Mouse (Mus musculus) small intestine, adult 2 months (tissue): ENCODE results near the gene Ctf2. TPM values are rescaled to one million over a fixed set of nuclear protein-coding genes. Genes with fewer than 3 reads are reported as not detected.

Experiments
- H3K27ac ChIP-seq: fragments of 200-500 bp; 2 replicates; pipeline ENCODE4 v1.5.1; 2012; ENCODE audit warnings: low read depth, low read length, control low read depth, inconsistent platforms; ENCODE audit not compliant: insufficient read depth
- H3K27me3 ChIP-seq: fragments of 200-500 bp; 2 replicates; pipeline ENCODE4 v1.6.1; 2012; ENCODE audit warnings: mild to moderate bottlenecking, moderate library complexity, low read length, inconsistent platforms; ENCODE audit not compliant: control insufficient read depth, insufficient read depth
- H3K36me3 ChIP-seq: fragments of 200-500 bp; 2 replicates; pipeline ENCODE4 v1.6.1; 2012; ENCODE audit warnings: mild to moderate bottlenecking, low read length, control low read depth, inconsistent platforms; ENCODE audit not compliant: control insufficient read depth, insufficient read depth
- H3K4me1 ChIP-seq: fragments of 200-500 bp; 2 replicates; pipeline ENCODE4 v1.6.1; 2012; ENCODE audit warnings: low read length, inconsistent platforms, mixed read lengths; ENCODE audit not compliant: control insufficient read depth, insufficient read depth, insufficient read length
- H3K4me3 ChIP-seq: fragments of 200-500 bp; 2 replicates; pipeline ENCODE4 v1.5.1; 2012; ENCODE audit warnings: low read depth, mild to moderate bottlenecking, control low read depth, inconsistent platforms, low read length, moderate library complexity
- CTCF ChIP-seq: fragments of 200-500 bp; IDR thresholded peaks from 2 replicates; pipeline ENCODE4 v1.5.1; 2012; ENCODE audit warnings: low read depth, mild to moderate bottlenecking, control low read depth, inconsistent platforms, low read length, moderate library complexity, mixed read lengths; ENCODE audit not compliant: insufficient replicate concordance, insufficient read length; ENCODE audit errors: extremely low read depth
- POLR2A ChIP-seq: fragments of 200-500 bp; IDR thresholded peaks from 2 replicates; pipeline ENCODE4 v1.6.1; 2012; ENCODE audit warnings: low read depth, mild to moderate bottlenecking, control low read depth, inconsistent platforms, low read length, moderate library complexity
- WGBS: fragments of 180-500 bp; shearing (Covaris S2); methylation state at CpG from one replicate; pipeline ENCODE4 v1.1.7; 2018; 5-methylcytosine and 5-hydroxymethylcytosine counted together
- polyA plus RNA-seq: library from polyadenylated mRNA; depleted of rRNA; stranded (reverse); fragments of >200 nt; gene quantifications from 2 replicates; pipeline ENCODE4 v1.2.3, GENCODE M21; 2012

Gene Ctf2
- polyA plus RNA-seq, 1 experiment = not detected

DNA sequence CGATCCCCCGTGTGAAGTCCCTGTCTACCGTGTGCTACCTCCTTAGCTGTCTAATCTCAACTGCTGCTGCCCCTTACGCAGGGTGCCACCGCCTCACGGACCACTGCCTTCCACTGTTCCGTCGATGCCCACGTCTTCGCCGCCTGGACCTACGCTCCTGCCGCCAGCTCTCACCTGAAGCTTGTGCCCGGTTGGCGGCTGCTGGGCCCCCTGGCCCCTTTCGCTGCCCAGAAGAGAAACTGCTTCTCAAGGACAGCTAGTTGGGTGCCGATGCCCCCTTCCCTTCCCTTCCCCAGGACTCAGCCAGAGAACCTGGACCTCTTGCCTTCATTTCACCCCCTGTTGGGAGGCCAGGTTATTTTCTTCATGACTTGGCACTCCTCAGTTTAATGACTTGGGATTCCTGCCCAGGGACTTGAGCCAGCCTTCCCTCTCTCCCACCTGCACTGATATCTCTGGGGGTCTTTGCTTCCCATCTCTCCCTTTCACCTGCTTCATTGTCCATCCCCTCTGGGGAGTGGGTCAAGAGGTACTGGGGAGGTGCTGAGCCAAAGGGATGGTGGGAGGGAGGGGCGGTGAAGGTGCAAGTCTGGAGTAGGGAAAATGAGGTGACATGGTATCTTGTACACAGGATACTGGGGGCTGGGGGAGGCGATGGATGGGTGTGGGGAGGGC is 35.8 kb upstream of the Ctf2 start:
- peaks cover 9% of the 10 kb centered on the region for H3K4me1 ChIP-seq
- 95% methylated on average over 19 of the region's 19 CpGs for WGBS
- no peaks in the 10 kb centered on the region for H3K27me3 ChIP-seq
- no peak for TF ChIP-seq POLR2A
- TF ChIP-seq CTCF = no peak
- peaks cover 21% of the 10 kb centered on the region for H3K36me3 ChIP-seq
- no peak overlapping the region for H3K4me3 ChIP-seq
- no peak overlapping the region for H3K27ac ChIP-seq

DNA sequence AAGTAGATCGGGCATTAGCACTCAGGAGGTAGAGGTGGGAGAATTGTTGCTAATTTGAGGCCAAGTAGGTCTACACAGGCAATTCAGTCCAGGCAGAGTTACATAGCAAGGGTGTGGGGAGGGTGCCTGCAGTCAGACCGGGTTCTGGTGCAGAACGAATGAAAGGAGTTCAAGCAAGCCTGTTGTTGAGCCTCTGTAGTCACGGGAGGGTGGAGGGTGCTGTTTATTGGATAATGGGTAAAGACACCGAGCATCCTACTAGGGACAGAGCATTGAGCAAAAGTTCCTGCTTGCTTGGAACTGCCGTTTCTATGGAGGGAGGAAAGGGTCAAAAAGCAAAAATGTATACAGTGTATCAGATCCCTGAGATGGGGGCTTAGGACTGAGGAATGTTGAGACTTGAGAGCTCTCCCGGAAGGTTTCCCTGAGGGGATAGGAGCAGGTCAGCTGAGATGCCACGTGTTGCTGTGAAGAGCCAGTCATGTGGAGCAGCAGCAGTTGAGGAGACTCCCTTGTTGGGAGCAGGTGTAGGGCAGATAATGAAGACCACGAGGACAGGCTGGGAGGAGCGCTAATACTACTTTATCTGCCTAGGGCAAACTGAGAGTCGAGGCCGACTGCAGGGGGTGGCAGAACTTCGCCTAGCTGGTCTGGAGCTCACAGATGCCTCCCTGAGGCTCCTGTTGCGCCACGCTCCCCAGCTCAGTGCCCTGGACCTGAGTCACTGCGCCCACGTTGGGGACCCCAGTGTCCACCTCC is 35.1 kb upstream of the Ctf2 start:
- peaks cover 25% of the 10 kb centered on the region for H3K36me3 ChIP-seq
- no peak overlapping the region for H3K27ac ChIP-seq
- 73% methylated on average over 17 of the region's 17 CpGs for WGBS

DNA sequence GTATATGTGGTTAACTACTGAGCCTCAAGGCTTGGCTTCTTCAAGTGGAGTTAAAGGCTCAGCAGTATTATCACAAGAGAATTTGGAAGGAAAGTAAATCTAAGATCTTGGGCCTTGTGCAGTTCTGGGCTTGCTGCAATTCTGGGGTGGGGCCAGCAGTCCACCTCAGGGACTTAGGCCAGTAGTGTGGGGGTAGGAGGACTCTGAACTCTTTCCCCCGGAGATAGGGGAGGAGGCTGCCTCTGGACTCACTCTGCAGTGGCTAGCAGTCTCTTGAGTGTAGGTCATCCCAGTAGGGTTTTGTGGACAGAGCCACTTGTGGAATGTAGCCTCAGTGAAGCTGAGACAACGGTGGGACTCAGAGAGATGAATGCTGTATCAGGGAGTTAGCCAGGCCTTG is 33.8 kb upstream of the Ctf2 start:
- 61% methylated on average over 2 of the region's 2 CpGs for WGBS
- TF ChIP-seq POLR2A (no peak), CTCF (no peak)
- peaks cover 25% of the 10 kb centered on the region for H3K36me3 ChIP-seq
- no peak overlapping the region for H3K27ac ChIP-seq
- H3K4me3 ChIP-seq = no peak overlapping the region
- peaks cover 8% of the 10 kb centered on the region for H3K4me1 ChIP-seq
- no peaks in the 10 kb centered on the region for H3K27me3 ChIP-seq

More for the DNA sequence above, 35.1 kb upstream of the Ctf2 start:
- Histone ChIP-seq H3K4me3 (no peak overlapping the region), H3K4me1 (peaks cover 9% of the 10 kb centered on the region), H3K27me3 (no peaks in the 10 kb centered on the region)
- TF ChIP-seq CTCF = no peak
- TF ChIP-seq POLR2A = no peak

DNA sequence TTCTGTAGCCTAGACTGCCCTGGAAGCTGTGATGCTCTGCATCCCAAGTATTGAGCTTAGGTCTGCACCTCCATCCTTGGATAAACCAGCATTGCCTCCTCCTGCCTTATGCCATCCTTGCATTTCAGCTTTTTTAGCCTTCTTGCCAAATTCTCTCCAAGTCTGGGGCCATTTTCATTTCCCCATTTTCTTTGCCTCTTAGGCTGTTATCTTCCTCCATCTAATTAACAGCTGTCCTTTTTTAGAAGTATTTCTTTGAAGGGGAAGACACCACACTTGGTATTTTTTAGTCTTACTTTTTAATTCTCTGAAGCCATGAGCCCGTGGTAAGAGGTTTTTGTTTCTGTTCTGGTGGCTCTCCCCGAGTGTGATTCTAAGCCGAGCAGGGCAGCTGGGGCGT is 31.7 kb upstream of the Ctf2 start:
- Histone ChIP-seq H3K4me3 (no peak overlapping the region), H3K4me1 (no peaks in the 10 kb centered on the region; the same call in 1 of the 2 replicates), H3K36me3 (peaks cover 25% of the 10 kb centered on the region), H3K27ac (no peak overlapping the region), H3K27me3 (no peaks in the 10 kb centered on the region)
- TF ChIP-seq POLR2A (no peak), CTCF (no peak)
- 90% methylated on average over 4 of the region's 4 CpGs for WGBS

DNA sequence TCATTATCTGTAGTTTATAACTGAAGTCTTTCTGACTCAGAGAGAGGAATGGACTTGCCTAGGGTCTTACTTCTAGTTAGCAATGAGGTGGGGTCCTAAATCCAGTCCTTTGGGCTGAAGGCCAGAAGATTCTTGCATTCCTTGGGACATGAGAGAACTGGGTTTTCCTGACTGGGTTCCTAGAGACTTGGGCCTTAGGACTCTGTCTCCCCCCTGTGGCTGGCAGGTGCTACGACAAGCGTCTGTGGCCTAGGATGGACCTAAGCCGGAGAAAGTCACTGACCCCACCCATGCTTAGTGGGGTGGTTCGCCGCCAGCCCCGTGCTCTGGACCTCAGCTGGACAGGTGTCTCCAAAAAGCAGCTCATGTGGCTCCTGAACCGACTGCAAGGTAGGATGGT is 29.1 kb upstream of the Ctf2 start:
- H3K27me3 ChIP-seq = no peaks in the 10 kb centered on the region
- H3K4me1 ChIP-seq = no peaks in the 10 kb centered on the region; the same call in 1 of the 2 replicates
- WGBS = 13% methylated on average over 7 of the region's 7 CpGs
- H3K36me3 ChIP-seq = peaks cover 27% of the 10 kb centered on the region
- H3K4me3 ChIP-seq = no peak overlapping the region
- TF ChIP-seq CTCF (peak; percentile 89; the same call in 1 of the 2 replicates), POLR2A (no peak)
- no peak overlapping the region for H3K27ac ChIP-seq

DNA sequence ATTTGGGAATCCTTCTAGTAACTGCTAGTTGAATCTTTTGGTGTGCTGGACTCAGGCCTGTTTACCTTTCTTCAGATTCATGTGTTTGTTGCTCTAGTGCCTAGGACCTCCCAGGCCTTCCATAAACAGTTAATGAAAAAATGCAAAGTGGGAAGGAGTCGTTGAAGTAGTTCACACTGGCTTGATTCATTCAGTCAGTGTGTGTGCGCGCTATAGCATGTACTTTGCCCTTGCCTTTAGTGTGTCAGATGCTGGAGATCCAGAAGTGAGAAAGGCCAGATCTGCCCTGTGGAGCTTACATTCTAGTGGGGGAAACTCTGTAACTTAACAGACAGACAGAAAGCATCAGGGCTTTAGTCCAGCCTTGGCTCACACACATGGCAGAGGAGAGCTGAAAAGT is 28.5 kb upstream of the Ctf2 start:
- WGBS = 46% methylated on average over 3 of the region's 3 CpGs
- Histone ChIP-seq H3K27me3 (no peaks in the 10 kb centered on the region), H3K36me3 (peaks cover 25% of the 10 kb centered on the region), H3K4me3 (no peak overlapping the region), H3K4me1 (no peaks in the 10 kb centered on the region; the same call in 1 of the 2 replicates), H3K27ac (no peak overlapping the region)
- TF ChIP-seq CTCF (no peak), POLR2A (no peak)

DNA sequence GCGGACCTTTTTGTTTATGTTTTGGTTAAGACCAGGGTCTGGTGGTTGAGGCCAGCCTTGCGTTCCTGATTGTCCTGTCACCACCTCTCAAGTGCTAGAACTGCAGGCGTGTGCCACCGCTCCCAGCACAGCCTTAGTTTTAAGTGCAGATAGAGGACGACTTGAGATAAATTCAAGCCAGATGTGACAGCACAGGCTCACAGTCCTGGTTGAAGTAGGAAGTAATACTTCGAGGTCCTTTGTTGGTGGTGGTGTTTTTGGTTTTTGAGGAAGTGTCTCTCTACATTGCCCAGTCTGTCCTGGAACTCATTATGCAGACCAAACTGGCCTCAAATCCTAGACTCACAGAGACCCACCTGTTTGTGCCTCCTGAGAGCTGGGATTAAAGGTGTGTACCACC is 27.8 kb upstream of the Ctf2 start:
- Histone ChIP-seq H3K27me3 (no peaks in the 10 kb centered on the region), H3K4me3 (no peak overlapping the region), H3K4me1 (no peaks in the 10 kb centered on the region; the same call in 1 of the 2 replicates), H3K27ac (no peak overlapping the region), H3K36me3 (peaks cover 28% of the 10 kb centered on the region)
- 73% methylated on average over 6 of the region's 6 CpGs for WGBS
- TF ChIP-seq POLR2A (no peak), CTCF (no peak)
